Mouse (Mus musculus) MEL-GATA-1-ER (cell line): ENCODE results near the gene Cox8b.

Experiments
- DNase-seq: peaks from one replicate; pipeline ENCODE4 v3.0.0-alpha.2; 2012; ENCODE audit warnings: low read depth; ENCODE audit errors: extremely low read depth

The Cox8b gene

DNA sequence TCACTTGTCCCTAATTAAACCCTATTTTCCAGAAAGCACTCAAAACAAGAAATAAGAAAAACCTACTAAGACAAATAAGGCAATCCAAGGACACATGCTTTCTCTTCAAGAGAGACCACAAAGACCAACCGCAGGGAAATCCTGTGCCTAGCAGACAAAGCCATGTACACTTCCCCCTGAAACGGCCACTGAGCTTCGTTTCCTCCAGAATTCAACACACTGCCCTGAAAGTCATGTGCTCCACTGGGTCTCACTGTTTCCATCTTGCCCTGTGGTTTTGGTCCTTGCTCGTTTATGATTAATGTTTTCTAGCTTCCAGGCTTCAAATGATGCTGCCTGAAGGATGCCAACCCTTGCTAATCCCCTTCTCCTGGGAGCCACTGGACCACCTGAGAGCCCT lies 26.0 kb downstream of the Cox8b start:
- DNase-seq, result no peak

GRCm38 (mm10) chr7:140864761-140865160 lies 35.5 kb downstream of the Cox8b start:
- no peak for DNase-seq

GRCm38 (mm10) chr7:140860728-140861127 lies 39.5 kb downstream of the Cox8b start:
- DNase-seq, result no peak

DNA sequence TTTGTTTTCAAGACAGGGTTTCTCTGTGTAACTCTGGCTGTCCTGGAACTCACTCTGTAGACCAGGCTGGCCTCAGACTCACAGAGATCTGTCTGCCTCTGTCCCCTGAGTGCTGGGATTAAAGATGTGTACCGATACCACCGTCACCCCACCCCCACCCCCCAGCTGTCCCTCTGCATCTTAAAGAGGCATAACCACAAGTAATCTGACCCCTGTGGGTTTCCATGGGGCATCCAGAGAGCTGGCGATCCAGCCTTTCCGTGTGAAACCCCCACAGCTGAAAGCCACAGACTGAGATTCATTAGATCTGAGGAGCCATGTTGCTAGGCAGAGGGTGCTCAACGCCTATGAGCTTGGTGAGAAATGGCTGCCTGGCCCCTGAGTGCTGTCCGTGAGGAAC lies 40.2 kb downstream of the Cox8b start:
- no peak for DNase-seq

DNA sequence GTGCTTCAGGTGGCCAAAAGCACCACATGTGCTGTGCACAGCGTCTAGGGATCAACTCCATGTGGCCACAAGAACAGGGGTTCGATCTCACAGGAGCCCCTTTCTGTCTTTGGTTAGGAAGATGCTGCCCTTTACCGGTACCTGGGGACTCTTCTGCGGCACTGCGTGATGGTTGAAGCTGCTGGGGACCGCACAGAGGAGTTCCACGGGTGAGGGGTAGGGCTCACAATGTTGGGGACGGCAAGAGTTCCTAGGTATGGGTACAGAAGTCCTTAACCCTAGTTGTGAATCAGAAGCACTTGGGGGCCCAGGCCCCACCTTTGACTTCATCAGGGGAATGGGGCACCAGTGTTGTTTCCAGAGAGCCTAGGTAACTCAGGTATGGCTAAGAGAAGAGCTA lies 41.5 kb downstream of the Cox8b start:
- no peak for DNase-seq

DNA sequence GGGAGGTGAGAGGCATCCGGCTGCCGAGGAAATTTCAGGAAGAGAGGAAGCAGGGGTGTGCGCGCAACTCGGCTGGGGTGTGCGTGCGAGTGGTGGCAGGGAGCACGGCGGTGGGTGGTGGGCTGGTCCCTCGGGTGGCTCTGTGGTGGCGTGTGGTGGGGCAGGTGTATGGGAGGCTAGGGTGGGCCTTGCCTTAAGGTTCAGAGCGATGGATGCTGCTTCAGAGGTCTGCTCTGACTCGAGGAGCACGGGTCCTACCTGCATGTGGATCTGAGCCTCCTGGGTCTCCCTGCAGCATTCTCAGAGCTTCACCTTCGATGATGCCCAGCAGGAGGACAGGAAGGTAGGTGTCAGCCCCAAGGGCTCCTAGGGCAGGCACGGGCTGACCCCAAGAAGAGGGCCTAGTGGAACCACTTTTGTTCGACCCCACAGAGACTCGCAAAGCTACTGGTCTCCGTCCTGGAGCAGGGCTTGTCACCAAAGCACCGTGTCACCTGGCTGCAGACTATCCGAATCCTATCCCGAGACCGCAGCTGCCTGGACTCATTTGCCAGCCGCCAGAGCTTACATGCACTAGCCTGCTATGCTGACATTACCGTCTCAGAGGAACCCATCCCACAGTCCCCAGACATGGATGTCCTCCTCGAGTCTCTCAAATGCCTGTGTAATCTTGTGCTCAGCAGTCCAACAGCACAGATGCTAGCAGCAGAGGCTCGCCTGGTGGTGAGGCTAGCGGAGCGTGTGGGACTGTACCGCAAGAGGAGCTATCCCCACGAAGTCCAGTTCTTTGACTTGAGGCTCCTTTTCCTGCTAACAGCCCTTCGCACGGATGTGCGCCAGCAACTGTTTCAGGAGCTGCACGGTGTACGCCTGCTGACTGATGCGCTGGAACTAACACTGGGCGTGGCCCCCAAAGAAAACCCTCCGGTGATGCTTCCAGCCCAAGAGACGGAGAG lies 42.4 kb downstream of the Cox8b start, which contains the start of gene Bet1l:
Gene Bet1l (minus strand): TSS at position 28 of the 956 bp plus-strand sequence.
- DNase-seq, result no peak

GRCm38 (mm10) chr7:140856785-140857549 lies 43.3 kb downstream of the Cox8b start, which contains the start of gene Ric8a:
Gene Ric8a (plus strand): TSS chr7:140856957.
- DNase-seq, result peak; percentile 64

GRCm38 (mm10) chr7:140855860-140856784 lies 44.1 kb downstream of the Cox8b start, which contains the start of gene Gm45785:
Gene Gm45785 (minus strand): TSS chr7:140856331.
- DNase-seq, result peak; percentile 93

GRCm38 (mm10) chr7:140855181-140855580 lies 45.1 kb downstream of the Cox8b start:
- DNase-seq, result no peak

- no peak for DNase-seq
Measured at GRCm38 (mm10) chr7:140854483-140854882, 45.8 kb downstream of the Cox8b start.

DNA sequence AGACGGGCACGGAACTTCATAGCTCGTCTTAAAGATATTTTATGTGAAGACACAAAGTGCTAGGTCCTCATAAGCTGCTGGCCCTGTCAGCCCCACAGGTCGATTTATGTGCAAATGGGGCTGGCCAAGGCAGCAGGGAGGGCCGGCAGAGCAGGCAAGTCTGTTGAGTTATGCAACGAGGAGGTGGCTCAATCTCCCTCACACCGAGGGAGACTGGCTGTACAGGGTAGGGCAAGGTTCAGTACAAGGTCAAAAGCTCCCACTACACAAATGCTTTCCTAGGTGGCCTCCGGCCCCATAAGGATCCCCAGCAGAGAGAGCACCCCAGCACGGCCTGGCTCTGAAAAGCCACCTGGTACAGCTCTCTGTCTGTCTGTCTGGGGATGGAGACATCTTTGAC lies 46.9 kb downstream of the Cox8b start:
- DNase-seq, result no peak

DNA sequence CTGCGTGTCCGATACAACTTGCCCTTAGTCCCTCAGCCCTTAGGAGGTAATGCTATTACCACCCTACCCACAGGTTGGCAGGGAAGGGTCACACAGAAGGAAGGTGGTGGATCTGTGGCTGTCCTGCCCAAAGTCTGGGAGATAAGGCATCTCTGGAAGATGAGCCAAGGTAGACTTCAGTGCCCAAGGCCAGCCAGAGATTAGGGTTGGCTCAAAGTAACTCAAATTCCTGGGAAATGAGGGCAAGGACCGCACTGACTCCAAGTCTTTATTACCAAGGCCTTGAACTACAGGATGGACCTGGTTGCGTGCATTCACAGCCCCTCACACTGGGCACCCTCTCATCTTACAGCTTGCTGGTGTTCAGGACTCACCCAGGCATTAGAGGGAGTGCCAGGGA lies 48.3 kb downstream of the Cox8b start:
- no peak for DNase-seq
